Mouse (Mus musculus): Measurements from ENCODE around the gene Tram2. TPM values are rescaled to one million over a fixed set of nuclear protein-coding genes. Genes with fewer than 3 reads are reported as not detected.

Gene Tram2
- polyA plus RNA-seq, 1 experiment from 2014 or later, result 8.6 TPM

DNA sequence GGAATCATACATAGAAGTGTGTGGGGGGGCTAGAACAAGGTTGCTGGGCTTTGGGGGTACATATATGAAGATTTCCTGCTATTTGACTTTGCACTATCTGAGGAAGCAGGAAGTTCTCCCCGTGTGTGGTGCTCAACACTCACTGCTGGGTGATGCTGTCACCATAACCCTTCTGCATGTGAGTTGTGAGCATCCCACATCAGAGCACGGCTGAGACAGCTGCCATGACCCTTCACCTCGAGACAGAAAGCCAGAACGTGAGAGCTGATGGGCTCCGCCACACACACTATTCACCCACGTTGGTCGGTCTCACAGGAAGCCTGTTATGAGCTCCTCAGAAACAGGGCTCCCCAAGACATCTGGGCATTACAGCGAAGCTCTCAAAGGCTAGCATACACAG lies 74.4 kb downstream of the Tram2 start:
- WGBS, result 68% methylated on average over 8 of the region's 8 CpGs
- Histone ChIP-seq H3K4me3 (ENCODE audit: low read length) (no peak overlapping the region), H3K9me3 (ENCODE audit: low read length) (no peaks in the 10 kb centered on the region), H3K36me3 (ENCODE audit: insufficient read depth, low read length) (peaks cover 56% of the 10 kb centered on the region), H3K9ac (replicated peaks; ENCODE audit: low read length) (no peak overlapping the region), H3K4me1 (ENCODE audit: insufficient read depth, low read length) (0 out of 2 replicates have a peak, but pooled peaks cover 4% of the 10 kb centered on the region), H3K27ac (ENCODE audit: low read length) (no peak overlapping the region), H3K27me3 (ENCODE audit: insufficient read depth, low read length) (no peaks in the 10 kb centered on the region), H3K4me2 (replicated peaks; ENCODE audit: low read depth, low read length) (no peak overlapping the region)
- ATAC-seq (ENCODE audit: low FRiP score, low TSS enrichment), result no peak

- Histone ChIP-seq H3K9me3 (ENCODE audit: low read length) (no peaks in the 10 kb centered on the region), H3K36me3 (ENCODE audit: insufficient read depth, low read length) (peaks cover 56% of the 10 kb centered on the region), H3K9ac (replicated peaks; ENCODE audit: low read length) (no peak overlapping the region), H3K4me1 (ENCODE audit: insufficient read depth, low read length) (peaks cover 5% of the 10 kb centered on the region; the same call in 1 of the 2 replicates), H3K27me3 (ENCODE audit: insufficient read depth, low read length) (no peaks in the 10 kb centered on the region), H3K4me3 (ENCODE audit: low read length) (no peak overlapping the region), H3K27ac (ENCODE audit: low read length) (no peak overlapping the region), H3K4me2 (replicated peaks; ENCODE audit: low read depth, low read length) (no peak overlapping the region)
- ATAC-seq (ENCODE audit: low FRiP score, low TSS enrichment), result peak; percentile 33
- 89% methylated on average over 14 of the region's 14 CpGs for WGBS
Measured at GRCm38 (mm10) chr1:21002246-21003142, 76.5 kb downstream of the Tram2 start.

- H3K4me2 ChIP-seq (replicated peaks; ENCODE audit: low read depth, low read length), result no peak overlapping the region
- ATAC-seq (ENCODE audit: low FRiP score, low TSS enrichment), result peak; percentile 55; the same call in 1 of the 2 replicates
- H3K27me3 ChIP-seq (ENCODE audit: insufficient read depth, low read length), result no peaks in the 10 kb centered on the region
- WGBS, result 59% methylated on average over 13 of the region's 13 CpGs
- no peaks in the 10 kb centered on the region for H3K9me3 ChIP-seq (ENCODE audit: low read length)
- no peak overlapping the region for H3K9ac ChIP-seq (replicated peaks; ENCODE audit: low read length)
- peaks cover 27% of the 10 kb centered on the region for H3K36me3 ChIP-seq (ENCODE audit: insufficient read depth, low read length)
- H3K4me3 ChIP-seq (ENCODE audit: low read length), result no peak overlapping the region
- H3K27ac ChIP-seq (ENCODE audit: low read length), result 0 out of 2 replicates have a peak overlapping the region, but pooled peaks have one; percentile 15
- H3K4me1 ChIP-seq (ENCODE audit: insufficient read depth, low read length), result peaks cover 14% of the 10 kb centered on the region
Measured at GRCm38 (mm10) chr1:20997881-20998389, 81.1 kb downstream of the Tram2 start.

- WGBS, result 50% methylated on average over 2 of the region's 2 CpGs
Measured at GRCm38 (mm10) chr1:20997328-20997689, 81.7 kb downstream of the Tram2 start.

DNA sequence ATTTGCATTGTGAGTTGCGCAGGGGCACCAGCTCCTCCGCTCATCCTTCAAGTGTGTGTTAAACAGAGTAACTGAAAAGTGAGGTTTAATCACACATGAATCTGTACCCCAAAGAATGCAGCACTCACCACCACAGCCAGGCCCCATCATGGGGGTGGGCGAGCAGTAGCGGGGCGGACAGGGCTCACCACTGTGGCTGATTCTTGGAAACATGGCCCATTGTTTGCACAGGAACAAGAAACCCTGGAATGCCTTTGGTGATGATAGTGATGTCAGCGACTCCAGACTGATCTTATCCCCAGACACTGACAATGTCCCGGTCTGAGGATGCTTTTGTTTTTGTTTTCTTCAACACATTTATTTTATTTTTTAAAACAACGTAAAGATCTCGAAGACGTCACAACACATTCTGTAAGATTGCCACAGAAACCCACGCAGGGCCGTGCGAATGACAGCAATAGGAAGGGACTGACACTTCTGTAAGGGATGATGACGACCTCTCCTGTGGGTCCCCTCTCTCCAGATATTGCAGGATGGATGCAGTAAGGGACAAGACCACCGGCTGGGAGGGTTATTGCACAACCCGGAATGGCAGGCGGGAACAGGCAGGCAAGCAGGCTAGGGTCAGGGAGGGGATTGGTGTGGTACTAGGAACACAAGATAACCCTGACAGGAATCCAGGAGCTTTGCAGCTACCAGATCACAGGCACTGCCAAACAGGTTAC lies 82.3 kb downstream of the Tram2 start:
- Histone ChIP-seq H3K9me3 (ENCODE audit: low read length) (no peaks in the 10 kb centered on the region), H3K4me1 (ENCODE audit: insufficient read depth, low read length) (peaks cover 14% of the 10 kb centered on the region), H3K4me3 (ENCODE audit: low read length) (no peak overlapping the region), H3K4me2 (replicated peaks; ENCODE audit: low read depth, low read length) (no peak overlapping the region), H3K9ac (replicated peaks; ENCODE audit: low read length) (no peak overlapping the region), H3K27me3 (ENCODE audit: insufficient read depth, low read length) (no peaks in the 10 kb centered on the region), H3K36me3 (ENCODE audit: insufficient read depth, low read length) (peaks cover 15% of the 10 kb centered on the region), H3K27ac (ENCODE audit: low read length) (no peak overlapping the region)
- ATAC-seq (ENCODE audit: low FRiP score, low TSS enrichment), result peak; percentile 69
- WGBS, result 43% methylated on average over 17 of the region's 17 CpGs

More at GRCm38 (mm10) chr1:20997328-20997689, 81.7 kb downstream of the Tram2 start:
- no peak overlapping the region for H3K9ac ChIP-seq (replicated peaks; ENCODE audit: low read length)
- peaks cover 21% of the 10 kb centered on the region for H3K36me3 ChIP-seq (ENCODE audit: insufficient read depth, low read length)
- peaks cover 14% of the 10 kb centered on the region for H3K4me1 ChIP-seq (ENCODE audit: insufficient read depth, low read length)
- H3K27me3 ChIP-seq (ENCODE audit: insufficient read depth, low read length), result no peaks in the 10 kb centered on the region
- no peak overlapping the region for H3K27ac ChIP-seq (ENCODE audit: low read length)
- ATAC-seq (ENCODE audit: low FRiP score, low TSS enrichment), result peak; percentile 29; the same call in 1 of the 2 replicates
- H3K9me3 ChIP-seq (ENCODE audit: low read length), result no peaks in the 10 kb centered on the region
- no peak overlapping the region for H3K4me2 ChIP-seq (replicated peaks; ENCODE audit: low read depth, low read length)
- H3K4me3 ChIP-seq (ENCODE audit: low read length), result no peak overlapping the region

GRCm38 (mm10) chr1:20995331-20995986 lies 83.6 kb downstream of the Tram2 start:
- ATAC-seq (ENCODE audit: low FRiP score, low TSS enrichment), result 0 out of 2 replicates have a peak, but pooled peaks have one; percentile 32
- Histone ChIP-seq H3K9me3 (ENCODE audit: low read length) (no peaks in the 10 kb centered on the region), H3K4me2 (replicated peaks; ENCODE audit: low read depth, low read length) (no peak overlapping the region), H3K27ac (ENCODE audit: low read length) (no peak overlapping the region), H3K36me3 (ENCODE audit: insufficient read depth, low read length) (peaks cover 6% of the 10 kb centered on the region), H3K4me1 (ENCODE audit: insufficient read depth, low read length) (peaks cover 14% of the 10 kb centered on the region), H3K4me3 (ENCODE audit: low read length) (no peak overlapping the region), H3K9ac (replicated peaks; ENCODE audit: low read length) (no peak overlapping the region), H3K27me3 (ENCODE audit: insufficient read depth, low read length) (no peaks in the 10 kb centered on the region)
- WGBS, result 51% methylated on average over 7 of the region's 7 CpGs

GRCm38 (mm10) chr1:20994338-20994737 lies 84.7 kb downstream of the Tram2 start:
- Histone ChIP-seq H3K36me3 (ENCODE audit: insufficient read depth, low read length) (no peaks in the 10 kb centered on the region), H3K9me3 (ENCODE audit: low read length) (no peaks in the 10 kb centered on the region), H3K27me3 (ENCODE audit: insufficient read depth, low read length) (no peaks in the 10 kb centered on the region), H3K4me1 (ENCODE audit: insufficient read depth, low read length) (peaks cover 14% of the 10 kb centered on the region), H3K4me2 (replicated peaks; ENCODE audit: low read depth, low read length) (no peak overlapping the region), H3K9ac (replicated peaks; ENCODE audit: low read length) (no peak overlapping the region), H3K27ac (ENCODE audit: low read length) (no peak overlapping the region), H3K4me3 (ENCODE audit: low read length) (no peak overlapping the region)
- WGBS, result 86% methylated on average over 5 of the region's 5 CpGs
- ATAC-seq (ENCODE audit: low FRiP score, low TSS enrichment), result no peak

DNA sequence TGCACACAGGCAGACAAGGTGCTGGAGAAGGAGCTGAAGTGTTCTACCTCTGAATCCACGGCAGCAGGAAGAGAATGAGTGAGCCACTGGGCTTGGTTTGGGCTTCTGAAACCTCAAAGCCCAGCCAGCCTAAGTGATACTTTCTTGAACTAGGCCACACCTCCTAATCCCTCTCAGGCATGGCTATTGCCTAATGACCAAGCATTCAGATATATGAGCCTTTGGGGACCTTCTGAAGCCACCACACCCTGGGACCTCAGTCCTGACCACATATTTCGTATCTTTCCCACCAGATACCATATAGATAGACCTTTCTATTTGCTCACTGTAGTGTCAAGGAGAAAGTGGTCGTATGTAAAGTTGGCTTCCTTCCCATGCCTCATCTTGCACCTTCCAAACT lies 85.3 kb downstream of the Tram2 start:
- Histone ChIP-seq H3K4me1 (ENCODE audit: insufficient read depth, low read length) (peaks cover 14% of the 10 kb centered on the region), H3K27me3 (ENCODE audit: insufficient read depth, low read length) (no peaks in the 10 kb centered on the region), H3K9ac (replicated peaks; ENCODE audit: low read length) (no peak overlapping the region), H3K36me3 (ENCODE audit: insufficient read depth, low read length) (no peaks in the 10 kb centered on the region), H3K9me3 (ENCODE audit: low read length) (no peaks in the 10 kb centered on the region), H3K4me2 (replicated peaks; ENCODE audit: low read depth, low read length) (no peak overlapping the region), H3K27ac (ENCODE audit: low read length) (no peak overlapping the region), H3K4me3 (ENCODE audit: low read length) (no peak overlapping the region)
- WGBS, result 82% methylated on average over 3 of the region's 3 CpGs
- no peak for ATAC-seq (ENCODE audit: low FRiP score, low TSS enrichment)

- no peak overlapping the region for H3K4me2 ChIP-seq (replicated peaks; ENCODE audit: low read depth, low read length)
- H3K4me1 ChIP-seq (ENCODE audit: insufficient read depth, low read length), result no peaks in the 10 kb centered on the region
- H3K9me3 ChIP-seq (ENCODE audit: low read length), result no peaks in the 10 kb centered on the region
- H3K27ac ChIP-seq (ENCODE audit: low read length), result no peak overlapping the region
- 87% methylated on average over 11 of the region's 11 CpGs for WGBS
- no peaks in the 10 kb centered on the region for H3K27me3 ChIP-seq (ENCODE audit: insufficient read depth, low read length)
- H3K9ac ChIP-seq (replicated peaks; ENCODE audit: low read length), result no peak overlapping the region
- H3K36me3 ChIP-seq (ENCODE audit: insufficient read depth, low read length), result no peaks in the 10 kb centered on the region
- ATAC-seq (ENCODE audit: low FRiP score, low TSS enrichment), result no peak
- H3K4me3 ChIP-seq (ENCODE audit: low read length), result no peak overlapping the region
Measured at GRCm38 (mm10) chr1:20989461-20990083, 89.5 kb downstream of the Tram2 start.

Data from kidney, embryonic 16.5 days (tissue).